Mouse (Mus musculus) heart, adult 18-20 months (tissue): ENCODE data around the gene Olfr54. TPM values are rescaled to one million over a fixed set of nuclear protein-coding genes. Genes with fewer than 3 reads are reported as not detected.

Experiments used
- total RNA-seq, 2 experiments: library from RNA; stranded (reverse); gene quantifications; 2 replicates each; pipeline ENCODE4 v1.2.3; 2021

Olfr54 gene
- total RNA-seq, 2 experiments from 2014 or later, result not detected

Other genes starting within 250 kb of the Olfr54 start
- 1 to 10 TPM; 2.1 to 3.6 TPM for gene Zfp354c, start 186.5 kb upstream of the Olfr54 start, total RNA-seq
- 1 to 10 TPM; 1.4 to 1.6 TPM for gene Zfp879, start 172.7 kb upstream of the Olfr54 start, total RNA-seq
- under 1 TPM in 1 of 2 experiments, not detected in 1; 0.28 TPM for gene Grm6, start 163.6 kb upstream of the Olfr54 start, total RNA-seq
- under 1 TPM; 0.69 to 0.89 TPM for gene Zfp454, start 126.6 kb upstream of the Olfr54 start, total RNA-seq
- gene Zfp2, start 98.1 kb upstream of the Olfr54 start, total RNA-seq, result 1 to 10 TPM; 3.0 to 3.1 TPM
- 1 to 10 TPM; 1.5 to 1.8 TPM for gene Zfp354b, start 82.6 kb upstream of the Olfr54 start, total RNA-seq
- not detected for gene 4933414I15Rik, start 70.5 kb upstream of the Olfr54 start, total RNA-seq
- gene Prop1, start 60.5 kb upstream of the Olfr54 start, total RNA-seq, result not detected
- gene Olfr1378, start 47.7 kb upstream of the Olfr54 start, total RNA-seq, result not detected
- not detected for gene Olfr1377, start 32.3 kb upstream of the Olfr54 start, total RNA-seq
- not detected for gene Olfr51, start 10.6 kb upstream of the Olfr54 start, total RNA-seq
- not detected for gene Olfr1375, start 33.9 kb downstream of the Olfr54 start, total RNA-seq
- 1 to 10 TPM; 2.1 to 2.3 TPM for gene Zfp354a, start 45.0 kb downstream of the Olfr54 start, total RNA-seq
- not detected for gene Gm12569, start 206.2 kb downstream of the Olfr54 start, total RNA-seq
- 10 to 100 TPM; 26.9 to 37.2 TPM for gene Clk4, start 247.5 kb downstream of the Olfr54 start, total RNA-seq
- gene BC049762, start 248.8 kb downstream of the Olfr54 start, total RNA-seq, result not detected